Mouse (Mus musculus) thymus, postnatal 36 days (tissue): ENCODE data around the gene Vmn1r2.
"Not testable (repeated sequence)": the region's sequence is repeated elsewhere in the genome, so short reads cannot be mapped to it uniquely, and the experiment has no call there.

Source experiments
- DNase-seq, 2 experiments: peaks; one replicate each; pipeline ENCODE4 v3.0.0; 2022; ENCODE audit warnings: mixed read lengths in 2 of 2

Gene Vmn1r2

GRCm38 (mm10) chr4:3167020-3167419 is at the start of gene Vmn1r2:
Gene Vmn1r2 (plus strand): TSS chr4:3167320.
- DNase-seq, result not testable (repeated sequence)

GRCm38 (mm10) chr4:3147926-3148325 is 19.2 kb upstream of the Vmn1r2 start:
- not testable (repeated sequence) for DNase-seq

GRCm38 (mm10) chr4:3153320-3153719 is 13.8 kb upstream of the Vmn1r2 start:
- DNase-seq, result not testable (repeated sequence)

GRCm38 (mm10) chr4:3164429-3164828 is 2.7 kb upstream of the Vmn1r2 start:
- not testable (repeated sequence) for DNase-seq

GRCm38 (mm10) chr4:3165046-3165445 is 2.1 kb upstream of the Vmn1r2 start:
- DNase-seq, result no peak

- not testable (repeated sequence) for DNase-seq
Measured at GRCm38 (mm10) chr4:3174586-3174985, 7.5 kb downstream of the Vmn1r2 start.

GRCm38 (mm10) chr4:3175756-3176155 is 8.6 kb downstream of the Vmn1r2 start:
- not testable (repeated sequence) for DNase-seq

- DNase-seq, result not testable (repeated sequence)
Measured at GRCm38 (mm10) chr4:3176195-3176594, 9.1 kb downstream of the Vmn1r2 start.

- DNase-seq, result peak in 1 of 2 experiments; percentile 17
Measured at GRCm38 (mm10) chr4:3176746-3177490, 9.8 kb downstream of the Vmn1r2 start.

GRCm38 (mm10) chr4:3185258-3185657 is 18.1 kb downstream of the Vmn1r2 start, which contains the start of gene Vmn1r3:
Gene Vmn1r3 (minus strand): TSS chr4:3185358.
- not testable (repeated sequence) for DNase-seq

- not testable (repeated sequence) for DNase-seq
Measured at GRCm38 (mm10) chr4:3209643-3210217, 42.6 kb downstream of the Vmn1r2 start.

- not testable (repeated sequence) for DNase-seq
Measured at GRCm38 (mm10) chr4:3213349-3213748, 46.2 kb downstream of the Vmn1r2 start.

- DNase-seq, result not testable (repeated sequence)
Measured at GRCm38 (mm10) chr4:3216382-3216781, 49.3 kb downstream of the Vmn1r2 start.
